27 mouse cellular contexts compared by ENCODE assay signal in the genomic region with DNA sequence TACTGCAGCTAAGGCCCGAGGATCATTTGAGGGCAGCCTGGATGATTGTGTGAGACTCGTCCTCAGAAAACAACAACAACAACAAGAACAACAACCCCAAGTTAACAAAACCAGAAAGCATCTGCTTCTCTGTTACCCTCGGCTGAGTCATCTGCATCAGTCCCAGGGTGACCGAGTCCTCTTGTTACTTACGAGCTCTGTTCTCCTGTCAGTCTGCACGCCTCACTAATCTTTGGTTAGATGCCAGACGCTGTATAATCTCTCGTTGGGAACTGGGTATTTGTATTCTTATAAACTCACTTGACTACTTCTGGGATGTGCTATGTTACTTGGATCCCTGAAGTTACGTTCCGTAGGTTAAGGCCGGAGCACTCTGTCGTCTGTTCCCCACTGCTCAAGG.
DNase-seq lines count a peak whose midpoint lies in the region; ATAC-seq and TF ChIP-seq lines count a peak whose summit lies in the region.
"Had no signal": no experiment of that assay in that cellular context is flagged by ENCODE, and none has a peak within 500 bp of the region (broad histone marks: within the 10 kb centered on the region; RNA-seq: fewer than 3 reads in every experiment).

No protein-coding gene starts in this region.

- no peak for TF ChIP-seq CTCF in kidney, adult 2 months (conservative IDR thresholded peaks at IDR 0.05; ENCODE audit: insufficient read depth, insufficient read length, low read depth, low read length)

- H3K9me3 ChIP-seq in embryonic facial prominence, embryonic 14.5 days (ENCODE audit: control insufficient read depth, low read length), result no peaks in the 10 kb centered on the region
- no peaks in the 10 kb centered on the region for H3K9me3 ChIP-seq in embryonic facial prominence, embryonic 10.5 days
- H3K9me3 ChIP-seq in midbrain, embryonic 11.5 days (ENCODE audit: control insufficient read depth, low read length), result no peaks in the 10 kb centered on the region
- H3K9me3 ChIP-seq in midbrain, embryonic 16.5 days (replicated peaks; ENCODE audit: control insufficient read depth, low read length, poor library complexity, severe bottlenecking), result no peaks in the 10 kb centered on the region
- H3K9me3 ChIP-seq: embryonic facial prominence, embryonic 13.5 days; heart, embryonic 13.5 days; hindbrain, embryonic 15.5 days; limb, embryonic 15.5 days; liver, embryonic 13.5 days; neural tube, embryonic 12.5 days had no signal

- DNase-seq in embryonic facial prominence, embryonic 14.5 days (ENCODE audit: low spot score), result peak; percentile 59
- DNase-seq in embryonic facial prominence, embryonic 10.5 days (ENCODE audit: low spot score), result no peak
- peak; percentile 10 for DNase-seq in kidney, adult 2 months
- DNase-seq in kidney, adult 18-20 months, result no peak
- DNase-seq in midbrain, embryonic 11.5 days (ENCODE audit: low spot score, missing footprints), result peak; percentile 81
- DNase-seq in MN1 (ENCODE audit: low spot score), result peak; percentile 36
- no peak for DNase-seq in left cerebral cortex, adult 18-20 months (ENCODE audit: low spot score in 2 of 2)
- DNase-seq: adrenal gland, postnatal 14 days; cerebellum, adult 11-12 months; cerebellum, adult 9-11 months; embryo, embryonic 11 days; gastrocnemius, postnatal 10 days; heart, postnatal 10 days; liver, embryonic 13.5 days; lung, adult 18-20 months; lung, postnatal 14 days; thymus, postnatal 4 days had no signal

- H3K4me1 ChIP-seq in embryonic facial prominence, embryonic 14.5 days (ENCODE audit: control insufficient read depth, insufficient read depth, low read length), result no peaks in the 10 kb centered on the region
- H3K4me1 ChIP-seq in embryonic facial prominence, embryonic 10.5 days, result 0 out of 2 replicates have a peak, but pooled peaks cover 5% of the 10 kb centered on the region
- no peaks in the 10 kb centered on the region for H3K4me1 ChIP-seq in kidney, adult 2 months (ENCODE audit: control insufficient read depth, insufficient read depth, low read length)
- no peaks in the 10 kb centered on the region for H3K4me1 ChIP-seq in midbrain, embryonic 11.5 days (ENCODE audit: control insufficient read depth, insufficient read depth, low read length)
- no peaks in the 10 kb centered on the region for H3K4me1 ChIP-seq in midbrain, embryonic 16.5 days (ENCODE audit: control insufficient read depth, insufficient read depth, low read length)
- H3K4me1 ChIP-seq: heart, embryonic 13.5 days; hindbrain, embryonic 15.5 days; limb, embryonic 15.5 days; liver, embryonic 13.5 days had no signal

- H3K9ac ChIP-seq in embryonic facial prominence, embryonic 14.5 days (ENCODE audit: low read depth, low read length), result no peak overlapping the region
- no peak overlapping the region for H3K9ac ChIP-seq in midbrain, embryonic 11.5 days (ENCODE audit: low read length)
- no peak overlapping the region for H3K9ac ChIP-seq in midbrain, embryonic 16.5 days (ENCODE audit: low read depth, low read length)
- H3K9ac ChIP-seq: embryonic facial prominence, embryonic 13.5 days; heart, embryonic 13.5 days; hindbrain, embryonic 15.5 days; limb, embryonic 15.5 days; liver, embryonic 13.5 days; neural tube, embryonic 12.5 days had no signal

- H3K4me2 ChIP-seq in embryonic facial prominence, embryonic 14.5 days (ENCODE audit: low read depth, low read length), result no peak overlapping the region
- no peak overlapping the region for H3K4me2 ChIP-seq in midbrain, embryonic 11.5 days
- no peak overlapping the region for H3K4me2 ChIP-seq in midbrain, embryonic 16.5 days (ENCODE audit: low read length)
- H3K4me2 ChIP-seq: embryonic facial prominence, embryonic 13.5 days; heart, embryonic 13.5 days; hindbrain, embryonic 15.5 days; limb, embryonic 15.5 days; liver, embryonic 13.5 days; neural tube, embryonic 12.5 days had no signal

- H3K27me3 ChIP-seq in embryonic facial prominence, embryonic 14.5 days (replicated peaks; ENCODE audit: control insufficient read depth, insufficient read depth, low read length), result no peaks in the 10 kb centered on the region
- H3K27me3 ChIP-seq in embryonic facial prominence, embryonic 10.5 days (replicated peaks; ENCODE audit: low read depth, poor library complexity, severe bottlenecking), result no peaks in the 10 kb centered on the region
- H3K27me3 ChIP-seq in kidney, adult 2 months (replicated peaks; ENCODE audit: control insufficient read depth, insufficient read depth, low read length), result no peaks in the 10 kb centered on the region; the same call in 1 of the 2 replicates
- H3K27me3 ChIP-seq in midbrain, embryonic 11.5 days (ENCODE audit: control insufficient read depth, insufficient read depth, low read length), result no peaks in the 10 kb centered on the region
- H3K27me3 ChIP-seq in midbrain, embryonic 16.5 days (ENCODE audit: control insufficient read depth, insufficient read depth, low read depth, low read length), result no peaks in the 10 kb centered on the region
- H3K27me3 ChIP-seq: CH12.LX; embryonic facial prominence, embryonic 13.5 days; heart, embryonic 13.5 days; hindbrain, embryonic 15.5 days; limb, embryonic 15.5 days; liver, embryonic 13.5 days; neural tube, embryonic 12.5 days had no signal

- WGBS in embryonic facial prominence, embryonic 14.5 days, result 69% methylated on average over 12 of the region's 12 CpGs
- 87% methylated on average over 12 of the region's 12 CpGs for WGBS in embryonic facial prominence, embryonic 10.5 days
- 43% methylated on average over 12 of the region's 12 CpGs for WGBS in kidney, adult 2 months
- WGBS in midbrain, embryonic 11.5 days, result 80% methylated on average over 12 of the region's 12 CpGs
- 62% methylated on average over 12 of the region's 12 CpGs for WGBS in midbrain, embryonic 16.5 days

- peak; percentile 33; the same call in 1 of the 2 replicates for ATAC-seq in embryonic facial prominence, embryonic 14.5 days (ENCODE audit: low read depth)
- ATAC-seq in midbrain, embryonic 11.5 days (ENCODE audit: low FRiP score), result no peak
- ATAC-seq in midbrain, embryonic 16.5 days, result no peak

- H3K4me3 ChIP-seq in embryonic facial prominence, embryonic 14.5 days (ENCODE audit: low read depth, low read length), result no peak overlapping the region
- no peak overlapping the region for H3K4me3 ChIP-seq in embryonic facial prominence, embryonic 10.5 days
- H3K4me3 ChIP-seq in kidney, adult 2 months (ENCODE audit: insufficient read depth, low read depth, low read length), result no peak overlapping the region
- H3K4me3 ChIP-seq in midbrain, embryonic 11.5 days (ENCODE audit: low read depth, low read length), result no peak overlapping the region
- no peak overlapping the region for H3K4me3 ChIP-seq in midbrain, embryonic 16.5 days (ENCODE audit: low read depth, low read length)
- H3K4me3 ChIP-seq: embryonic facial prominence, embryonic 13.5 days; erythroblast, embryonic 14.5 days; heart, embryonic 13.5 days; hindbrain, embryonic 15.5 days; layer of hippocampus, adult 2 months; limb, embryonic 15.5 days; liver, embryonic 13.5 days; myocyte; neural tube, embryonic 12.5 days had no signal

- H3K27ac ChIP-seq in embryonic facial prominence, embryonic 14.5 days (replicated peaks; ENCODE audit: low read depth, low read length), result no peak overlapping the region
- H3K27ac ChIP-seq in embryonic facial prominence, embryonic 10.5 days (replicated peaks), result no peak overlapping the region
- H3K27ac ChIP-seq in kidney, adult 2 months (ENCODE audit: insufficient read depth, low read depth, low read length), result no peak overlapping the region
- no peak overlapping the region for H3K27ac ChIP-seq in midbrain, embryonic 11.5 days (ENCODE audit: low read depth, low read length)
- no peak overlapping the region; the same call in 1 of the 2 replicates for H3K27ac ChIP-seq in midbrain, embryonic 16.5 days (ENCODE audit: low read length)
- H3K27ac ChIP-seq: embryonic facial prominence, embryonic 13.5 days; heart, embryonic 13.5 days; hindbrain, embryonic 15.5 days; layer of hippocampus, adult 2 months; limb, embryonic 15.5 days; liver, embryonic 13.5 days; neural tube, embryonic 12.5 days had no signal

- H3K36me3 ChIP-seq in embryonic facial prominence, embryonic 14.5 days (ENCODE audit: control insufficient read depth, insufficient read depth, low read length), result no peaks in the 10 kb centered on the region
- H3K36me3 ChIP-seq in embryonic facial prominence, embryonic 10.5 days (replicated peaks), result no peaks in the 10 kb centered on the region
- no peaks in the 10 kb centered on the region for H3K36me3 ChIP-seq in kidney, adult 2 months (ENCODE audit: control insufficient read depth, insufficient read depth, low read length)
- H3K36me3 ChIP-seq in midbrain, embryonic 11.5 days (ENCODE audit: control insufficient read depth, insufficient read depth, low read length), result no peaks in the 10 kb centered on the region
- H3K36me3 ChIP-seq in midbrain, embryonic 16.5 days (ENCODE audit: control insufficient read depth, insufficient read depth, low read length), result no peaks in the 10 kb centered on the region
- H3K36me3 ChIP-seq: embryonic facial prominence, embryonic 13.5 days; heart, embryonic 13.5 days; hindbrain, embryonic 15.5 days; limb, embryonic 15.5 days; liver, embryonic 13.5 days; neural tube, embryonic 12.5 days had no signal

- TF ChIP-seq POLR2A in kidney, adult 2 months (IDR thresholded peaks at IDR 0.05; ENCODE audit: low read depth, low read length), result no peak

Comparison
In these comparisons a context has a peak if more than half of its experiments do, and no peak if none do; other contexts are left out.
1. DNase-seq: peak in embryonic facial prominence, embryonic 14.5 days (single experiment), kidney, adult 2 months (single experiment), midbrain, embryonic 11.5 days (single experiment) and MN1 (single experiment); none in embryonic facial prominence, embryonic 10.5 days (single experiment), kidney, adult 18-20 months (single experiment) and left cerebral cortex, adult 18-20 months (0 of 2).